Mouse (Mus musculus): ENCODE data around the gene Purb.

- no peak for TF ChIP-seq CTCF (conservative IDR thresholded peaks at IDR 0.05; ENCODE audit: low read length)
- TF ChIP-seq NANOG (IDR thresholded peaks at IDR 0.05; ENCODE audit: borderline replicate concordance, low read length): no peak
- no peak for TF ChIP-seq POU5F1 (IDR thresholded peaks at IDR 0.05; ENCODE audit: borderline replicate concordance, low read length)
These were observed 3.5 kb upstream of the Purb start for GRCm38 (mm10) chr11:6479231-6479630.
